Mouse (Mus musculus): Measurements from ENCODE around the gene Pikfyve. TPM values are rescaled to one million over a fixed set of nuclear protein-coding genes. Genes with fewer than 3 reads are reported as not detected.

The Pikfyve gene
- polyA plus RNA-seq, 1 experiment from 2014 or later: 6.9 TPM

DNA sequence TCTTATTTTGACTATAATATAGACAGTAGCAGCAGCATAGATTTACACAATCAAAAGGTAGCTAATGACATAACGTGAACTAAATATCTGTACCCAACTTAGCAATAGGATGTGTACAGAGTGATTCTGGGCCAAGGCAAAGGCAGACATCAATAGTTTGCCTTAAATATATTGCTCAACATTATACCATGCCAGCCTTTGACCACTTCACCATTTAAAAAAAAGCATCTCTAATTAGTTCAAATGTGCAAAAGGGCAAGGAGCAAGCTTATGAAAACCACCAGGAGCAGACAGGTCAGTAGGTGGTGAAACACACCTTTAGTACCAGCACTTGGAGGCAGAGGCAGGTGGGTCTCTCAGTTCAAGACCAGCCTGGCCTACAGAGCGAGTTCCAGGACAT, 12.8 kb upstream of the Pikfyve start:
- H3K36me3 ChIP-seq (ENCODE audit: insufficient read depth, low read length): peaks cover 9% of the 10 kb centered on the region; the same call in 1 of the 2 replicates
- no peak overlapping the region for H3K9ac ChIP-seq (replicated peaks; ENCODE audit: low read depth)
- no peak overlapping the region for H3K4me2 ChIP-seq (replicated peaks; ENCODE audit: low read depth, low read length)
- no peak overlapping the region for H3K27ac ChIP-seq (ENCODE audit: low read length)
- H3K4me3 ChIP-seq (ENCODE audit: low read depth, low read length): no peak overlapping the region
- WGBS: 88% methylated on average over 2 of the region's 2 CpGs
- no peaks in the 10 kb centered on the region for H3K9me3 ChIP-seq (ENCODE audit: low read length)
- no peaks in the 10 kb centered on the region; the same call in 1 of the 2 replicates for H3K4me1 ChIP-seq (ENCODE audit: insufficient read depth, low read depth, low read length)
- DNase-seq (ENCODE audit: low spot score) (no peak), ATAC-seq (no peak)
- H3K27me3 ChIP-seq (replicated peaks; ENCODE audit: insufficient read depth, low read length): no peaks in the 10 kb centered on the region
- no peak for TF ChIP-seq EP300 (IDR thresholded peaks at IDR 0.05)
- TF ChIP-seq CTCF (IDR thresholded peaks at IDR 0.05): no peak

- H3K9ac ChIP-seq (replicated peaks; ENCODE audit: low read depth): no peak overlapping the region
- DNase-seq (ENCODE audit: low spot score) (no peak), ATAC-seq (no peak)
- no peaks in the 10 kb centered on the region for H3K9me3 ChIP-seq (ENCODE audit: low read length)
- TF ChIP-seq EP300 (IDR thresholded peaks at IDR 0.05): no peak
- no peak for TF ChIP-seq CTCF (IDR thresholded peaks at IDR 0.05)
- 0 out of 2 replicates have a peak, but pooled peaks cover 6% of the 10 kb centered on the region for H3K36me3 ChIP-seq (ENCODE audit: insufficient read depth, low read length)
- H3K4me1 ChIP-seq (ENCODE audit: insufficient read depth, low read depth, low read length): no peaks in the 10 kb centered on the region; the same call in 1 of the 2 replicates
- WGBS: 54% methylated on average over 4 of the region's 4 CpGs
- H3K27me3 ChIP-seq (replicated peaks; ENCODE audit: insufficient read depth, low read length): no peaks in the 10 kb centered on the region
- no peak overlapping the region for H3K27ac ChIP-seq (ENCODE audit: low read length)
- 0 out of 2 replicates have a peak overlapping the region, but pooled peaks have one; percentile 14 for H3K4me2 ChIP-seq (replicated peaks; ENCODE audit: low read depth, low read length)
- no peak overlapping the region for H3K4me3 ChIP-seq (ENCODE audit: low read depth, low read length)
These were observed 10.3 kb upstream of the Pikfyve start for GRCm38 (mm10) chr1:65176171-65176570.

DNA sequence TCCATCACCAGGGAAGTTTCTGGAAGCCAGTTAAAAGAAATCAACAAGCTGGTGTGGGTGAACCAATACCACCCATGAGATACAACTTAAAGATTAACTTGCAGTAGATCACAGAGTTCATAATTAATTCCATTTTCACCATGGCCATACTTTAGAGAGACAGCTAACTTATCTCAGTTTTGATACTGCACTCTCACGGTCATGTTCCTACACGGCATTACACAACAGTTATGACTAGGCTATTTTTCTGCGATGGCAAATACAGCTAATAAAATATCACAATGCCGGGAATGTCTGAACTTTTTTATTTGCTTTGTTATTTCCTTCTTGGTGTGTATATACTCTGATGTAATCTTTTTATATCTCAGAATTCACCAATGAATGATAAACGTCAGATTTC, 9.6 kb upstream of the Pikfyve start:
- DNase-seq (ENCODE audit: low spot score) (peak; percentile 79), ATAC-seq (no peak)
- H3K4me1 ChIP-seq (ENCODE audit: insufficient read depth, low read depth, low read length): no peaks in the 10 kb centered on the region; the same call in 1 of the 2 replicates
- 0 out of 2 replicates have a peak, but pooled peaks cover 6% of the 10 kb centered on the region for H3K36me3 ChIP-seq (ENCODE audit: insufficient read depth, low read length)
- peak overlapping the region; percentile 83; the same call in 1 of the 2 replicates for H3K4me2 ChIP-seq (replicated peaks; ENCODE audit: low read depth, low read length)
- H3K27me3 ChIP-seq (replicated peaks; ENCODE audit: insufficient read depth, low read length): no peaks in the 10 kb centered on the region
- H3K4me3 ChIP-seq (ENCODE audit: low read depth, low read length): peak overlapping the region; percentile 72; the same call in 1 of the 2 replicates
- H3K9me3 ChIP-seq (ENCODE audit: low read length): no peaks in the 10 kb centered on the region
- TF ChIP-seq EP300 (IDR thresholded peaks at IDR 0.05) (peak; percentile 32; the same call in 1 of the 2 replicates), CTCF (IDR thresholded peaks at IDR 0.05) (no peak)
- H3K27ac ChIP-seq (ENCODE audit: low read length): peak overlapping the region; percentile 95; the same call in 1 of the 2 replicates
- WGBS: 19% methylated on average over 5 of the region's 5 CpGs
- H3K9ac ChIP-seq (replicated peaks; ENCODE audit: low read depth): no peak overlapping the region

GRCm38 (mm10) chr1:65177452-65177851, 9.0 kb upstream of the Pikfyve start:
- Histone ChIP-seq H3K4me1 (ENCODE audit: insufficient read depth, low read depth, low read length) (no peaks in the 10 kb centered on the region; the same call in 1 of the 2 replicates), H3K4me3 (ENCODE audit: low read depth, low read length) (peak overlapping the region; percentile 72), H3K27me3 (replicated peaks; ENCODE audit: insufficient read depth, low read length) (no peaks in the 10 kb centered on the region), H3K4me2 (replicated peaks; ENCODE audit: low read depth, low read length) (peak overlapping the region; percentile 83), H3K27ac (ENCODE audit: low read length) (peak overlapping the region; percentile 95), H3K9ac (replicated peaks; ENCODE audit: low read depth) (no peak overlapping the region), H3K36me3 (ENCODE audit: insufficient read depth, low read length) (0 out of 2 replicates have a peak, but pooled peaks cover 6% of the 10 kb centered on the region), H3K9me3 (ENCODE audit: low read length) (no peaks in the 10 kb centered on the region)
- ATAC-seq: no peak
- TF ChIP-seq EP300 (IDR thresholded peaks at IDR 0.05) (no peak), CTCF (IDR thresholded peaks at IDR 0.05) (no peak)
- peak; percentile 84 for DNase-seq (ENCODE audit: low spot score)
- 11% methylated on average over 3 of the region's 3 CpGs for WGBS

DNA sequence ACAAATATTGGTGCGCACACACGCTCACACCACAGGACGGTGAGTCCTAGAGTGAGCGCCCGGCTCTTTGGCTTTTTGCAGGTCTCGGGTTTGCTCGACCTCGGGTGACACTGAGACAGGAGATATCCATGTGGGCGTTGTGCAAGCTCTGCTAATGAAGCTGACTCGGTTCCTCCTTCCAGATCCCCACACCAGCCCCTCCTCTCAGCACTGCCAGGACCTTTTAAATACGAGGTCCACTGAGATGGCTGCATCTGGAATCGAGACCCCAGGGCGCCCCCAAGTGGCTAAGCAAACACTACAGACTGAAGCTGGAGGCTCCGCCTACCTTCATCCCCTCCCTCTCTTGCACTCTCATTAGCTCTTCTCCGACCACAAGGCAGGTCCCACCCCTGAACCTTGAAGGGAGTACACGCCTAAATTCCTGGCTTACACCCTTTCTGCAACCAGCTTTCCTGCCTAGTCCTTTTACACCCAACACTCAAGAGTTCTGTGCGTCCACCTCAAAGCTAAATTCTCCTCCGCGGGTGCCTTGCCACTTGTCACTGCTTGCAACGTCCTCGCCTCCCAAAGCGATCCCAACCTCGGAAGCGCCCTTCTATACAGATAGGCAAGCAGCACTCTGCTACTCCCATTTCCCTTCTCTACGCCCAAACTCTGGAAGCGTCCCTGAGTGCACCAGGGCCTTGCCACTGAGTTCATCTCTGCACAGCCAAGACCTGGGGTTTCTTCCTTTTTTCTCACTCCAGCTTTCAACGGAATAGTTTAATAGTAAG, 8.2 kb upstream of the Pikfyve start:
- H3K4me1 ChIP-seq (ENCODE audit: insufficient read depth, low read depth, low read length): no peaks in the 10 kb centered on the region; the same call in 1 of the 2 replicates
- H3K27me3 ChIP-seq (replicated peaks; ENCODE audit: insufficient read depth, low read length): no peaks in the 10 kb centered on the region
- no peaks in the 10 kb centered on the region for H3K9me3 ChIP-seq (ENCODE audit: low read length)
- ATAC-seq (peak; percentile 83), DNase-seq (ENCODE audit: low spot score) (peak; percentile 96)
- 0 out of 2 replicates have a peak, but pooled peaks cover 6% of the 10 kb centered on the region for H3K36me3 ChIP-seq (ENCODE audit: insufficient read depth, low read length)
- WGBS: under 1% methylated on average over 27 of the region's 27 CpGs
- peak overlapping the region; percentile 83 for H3K4me2 ChIP-seq (replicated peaks; ENCODE audit: low read depth, low read length)
- peak overlapping the region; percentile 55 for H3K9ac ChIP-seq (replicated peaks; ENCODE audit: low read depth)
- H3K4me3 ChIP-seq (ENCODE audit: low read depth, low read length): peak overlapping the region; percentile 72
- peak overlapping the region; percentile 95 for H3K27ac ChIP-seq (ENCODE audit: low read length)
- TF ChIP-seq EP300 (IDR thresholded peaks at IDR 0.05) (peak; percentile 6; the same call in 1 of the 2 replicates), CTCF (IDR thresholded peaks at IDR 0.05) (peak; percentile 79)

- Histone ChIP-seq H3K27ac (ENCODE audit: low read length) (peak overlapping the region; percentile 95), H3K9ac (replicated peaks; ENCODE audit: low read depth) (peak overlapping the region; percentile 55), H3K4me3 (ENCODE audit: low read depth, low read length) (peak overlapping the region; percentile 72), H3K4me1 (ENCODE audit: insufficient read depth, low read depth, low read length) (no peaks in the 10 kb centered on the region; the same call in 1 of the 2 replicates), H3K36me3 (ENCODE audit: insufficient read depth, low read length) (0 out of 2 replicates have a peak, but pooled peaks cover 6% of the 10 kb centered on the region), H3K4me2 (replicated peaks; ENCODE audit: low read depth, low read length) (peak overlapping the region; percentile 83), H3K27me3 (replicated peaks; ENCODE audit: insufficient read depth, low read length) (no peaks in the 10 kb centered on the region), H3K9me3 (ENCODE audit: low read length) (no peaks in the 10 kb centered on the region)
- TF ChIP-seq CTCF (IDR thresholded peaks at IDR 0.05) (peak; percentile 91), EP300 (IDR thresholded peaks at IDR 0.05) (no peak)
- WGBS: under 1% methylated on average over 39 of the region's 39 CpGs
- DNase-seq (ENCODE audit: low spot score): peak; percentile 98
- ATAC-seq: peak; percentile 92
These were observed 7.5 kb upstream of the Pikfyve start for GRCm38 (mm10) chr1:65178902-65179432.

All from lung, postnatal 0 days (tissue).